7 mouse cellular contexts compared by ENCODE assay signal in genomic region chr12:116047440-116048377, GRCm38 (mm10). TPM values are rescaled to one million over a fixed set of nuclear protein-coding genes. Genes with fewer than 3 reads are reported as not detected.
DNase-seq lines count a peak whose midpoint lies in the region; ATAC-seq lines count a peak whose summit lies in the region.

Gene Zfp386 (plus strand): TSS chr12:116047724.

- peaks cover 8% of the 10 kb centered on the region for H3K4me1 ChIP-seq in intestine, embryonic 15.5 days (replicated peaks)
- peaks cover 15% of the 10 kb centered on the region for H3K4me1 ChIP-seq in midbrain, embryonic 10.5 days

- peak within 1 kb of the TSS; percentile 89 for H3K9ac ChIP-seq in intestine, embryonic 15.5 days

- WGBS in intestine, embryonic 15.5 days = under 1% methylated on average over 54 of the region's 55 CpGs
- 2% methylated on average over 55 of the region's 55 CpGs for WGBS in midbrain, embryonic 10.5 days

- H3K4me2 ChIP-seq in intestine, embryonic 15.5 days (replicated peaks) = peak within 1 kb of the TSS; percentile 68

- DNase-seq in adrenal gland, adult 2 months = peak; percentile 99
- peak; percentile 94 for DNase-seq in embryo, embryonic 11.5 days (ENCODE audit: low read depth, low spot score)
- peak; percentile 95 to 99 for DNase-seq in gastrocnemius, postnatal 36 days
- DNase-seq in left cerebral cortex, postnatal 25 days (ENCODE audit: low spot score in 2 of 2) = peak; percentile 99
- peak; percentile 98 for DNase-seq in midbrain, embryonic 10.5 days (ENCODE audit: low spot score)
- peak; percentile 98 for DNase-seq in right cerebral cortex, postnatal 4 days

- no peaks in the 10 kb centered on the region for H3K9me3 ChIP-seq in intestine, embryonic 15.5 days
- peaks cover 14% of the 10 kb centered on the region; the same call in 1 of the 2 replicates for H3K9me3 ChIP-seq in midbrain, embryonic 10.5 days (replicated peaks)

- H3K36me3 ChIP-seq in intestine, embryonic 15.5 days = no peaks in the 10 kb centered on the region
- H3K36me3 ChIP-seq in midbrain, embryonic 10.5 days = peaks cover 36% of the 10 kb centered on the region

- peak within 1 kb of the TSS; percentile 81 for H3K4me3 ChIP-seq in intestine, embryonic 15.5 days (replicated peaks)
- peak within 1 kb of the TSS; percentile 87 for H3K4me3 ChIP-seq in midbrain, embryonic 10.5 days

- no peaks in the 10 kb centered on the region for H3K27me3 ChIP-seq in intestine, embryonic 15.5 days (replicated peaks)
- no peaks in the 10 kb centered on the region for H3K27me3 ChIP-seq in midbrain, embryonic 10.5 days (ENCODE audit: low read depth, poor library complexity, severe bottlenecking)

- intact Hi-C loops in gastrocnemius, postnatal 36 days (cut with DNase I) = no loop called here
- intact Hi-C loops in left cerebral cortex, postnatal 25 days (cut with DNase I) = no loop called here

- peak within 1 kb of the TSS; percentile 98 for H3K27ac ChIP-seq in intestine, embryonic 15.5 days
- peak within 1 kb of the TSS; percentile 99 for H3K27ac ChIP-seq in midbrain, embryonic 10.5 days (replicated peaks)

- ATAC-seq in intestine, embryonic 15.5 days = peak; percentile 100

RNA-seq across cellular contexts. Expression of gene Zfp386, which starts in this region (rescaled TPM):
- 10 to 100 TPM; 26.5 to 33.1 TPM for total RNA-seq in adrenal gland, adult 2 months (2021)
- polyA plus RNA-seq in adrenal gland, adult 2 months (2012; rRNA removed) = 1.6 and 1.7 TPM in 2 replicates
- total RNA-seq in gastrocnemius, postnatal 36 days (2021) = 10 to 100 TPM; 24.4 to 28.4 TPM
- polyA plus RNA-seq in intestine, embryonic 15.5 days (2015; fragmentation: Nextera tagmentation; extraction: Ambion mirVana) = 27.8 and 36.8 TPM in 2 replicates
- 10 to 100 TPM; 30.6 to 34.9 TPM for total RNA-seq in left cerebral cortex, postnatal 25 days (2021)
- 65.2 and 69.8 TPM in 2 replicates for polyA plus RNA-seq in midbrain, embryonic 10.5 days (2016; fragmentation: Nextera tagmentation; extraction: Ambion mirVana)

Comparison
In these comparisons a context has a peak if more than half of its experiments do, and no peak if none do; other contexts are left out.
1. Peak in every context shown above with its lines: DNase-seq, ATAC-seq, H3K4me3 ChIP-seq and H3K27ac ChIP-seq.
2. RNA of gene Zfp386 (polyA plus RNA-seq): 65.2 to 69.8 TPM in midbrain, embryonic 10.5 days and 27.8 to 36.8 TPM in intestine, embryonic 15.5 days; 1.6 to 1.7 TPM in adrenal gland, adult 2 months; every median in the first group is over 10 times any median in the second.